Mouse (Mus musculus) retina, adult 2 months (tissue): ENCODE results near the gene Slc1a2.

ENCODE experiments used
- DNase-seq: peaks from one replicate; pipeline ENCODE4 v3.0.0-alpha.2; 2012; ENCODE audit warnings: low read depth, low spot score

The Slc1a2 gene

DNA sequence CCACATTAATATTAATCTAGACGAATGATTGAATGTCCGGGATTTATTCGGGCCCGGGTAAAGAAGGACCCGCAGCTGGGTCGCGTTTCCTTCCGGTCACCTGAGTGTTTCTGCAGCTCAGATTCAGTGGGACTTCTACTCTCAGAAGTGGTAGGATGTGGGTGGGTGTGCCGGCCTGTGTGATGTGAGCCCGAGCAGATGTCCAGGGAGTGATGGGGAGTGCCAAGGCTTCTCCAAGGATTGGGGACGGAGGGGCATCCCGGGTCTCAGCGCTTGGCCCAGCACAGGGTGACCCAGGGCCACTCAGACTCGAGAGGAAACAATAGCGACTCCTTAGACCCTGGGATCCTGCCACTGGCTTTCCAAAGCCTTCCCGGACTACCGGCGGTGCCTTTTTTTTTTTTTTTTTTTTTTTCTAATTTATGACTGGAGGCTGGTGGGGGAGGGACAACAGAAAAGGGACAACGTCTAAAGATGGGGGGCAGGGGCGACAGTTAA lies at the start of gene Slc1a2:
Gene Slc1a2 (plus strand): TSS at position 497 of the 498 bp plus-strand sequence.
- DNase-seq, result no peak

DNA sequence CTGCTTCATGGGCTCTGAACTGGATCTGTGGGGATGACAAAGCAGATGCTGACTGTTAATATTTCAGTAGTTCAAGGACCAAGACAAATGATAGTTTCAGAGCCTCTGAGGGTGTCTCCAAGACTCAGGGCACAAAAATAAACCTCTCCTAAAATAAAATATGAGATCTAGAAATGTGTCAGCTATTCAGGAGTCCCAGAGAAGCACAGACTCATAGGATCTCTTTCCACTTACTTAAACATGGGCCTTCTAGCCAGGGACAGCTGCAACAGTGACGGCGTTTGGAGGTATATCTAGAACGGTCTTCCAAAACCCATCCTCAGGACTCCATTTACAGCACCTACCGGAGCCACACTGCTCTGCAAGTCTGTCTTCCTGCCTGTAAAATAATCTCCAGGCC lies 48.0 kb upstream of the Slc1a2 start:
- no peak for DNase-seq

- no peak for DNase-seq
These were observed 41.8 kb upstream of the Slc1a2 start for GRCm38 (mm10) chr2:102616637-102617036.

DNA sequence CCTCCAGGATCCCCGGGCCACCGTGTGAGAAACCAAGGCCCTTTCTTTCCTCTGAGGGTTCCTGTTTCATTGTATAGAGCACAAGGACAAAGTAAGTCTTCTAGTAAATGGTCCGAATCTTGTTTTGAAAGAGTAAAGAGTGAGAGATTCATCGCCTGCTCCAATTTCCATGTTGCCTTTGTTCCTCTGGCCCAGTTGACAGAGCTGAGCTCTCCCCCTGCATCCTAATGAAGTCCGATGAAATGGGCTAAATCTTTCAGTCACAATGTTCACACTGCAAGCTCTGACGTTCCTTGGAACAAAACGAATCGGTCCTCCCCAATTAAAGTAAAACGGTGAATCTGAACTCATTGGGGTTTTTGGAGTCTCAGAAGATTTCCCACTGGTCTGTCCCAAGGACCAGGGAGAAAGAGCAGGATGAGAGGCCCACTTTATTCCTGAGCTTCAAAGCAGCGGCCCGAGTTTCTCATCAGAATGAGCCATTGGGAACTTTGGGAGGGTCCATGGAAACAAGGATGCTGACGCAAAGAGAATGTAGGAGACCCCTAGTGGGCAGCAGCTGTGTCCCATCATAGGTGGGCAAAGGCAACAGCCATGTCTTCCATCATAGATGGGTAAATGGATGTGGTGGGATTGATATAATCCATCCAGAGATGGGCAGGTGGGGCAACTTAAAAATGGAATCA lies 37.6 kb upstream of the Slc1a2 start:
- no peak for DNase-seq

GRCm38 (mm10) chr2:102622176-102622575 lies 36.3 kb upstream of the Slc1a2 start:
- DNase-seq, result no peak

GRCm38 (mm10) chr2:102622943-102623342 lies 35.5 kb upstream of the Slc1a2 start:
- no peak for DNase-seq

GRCm38 (mm10) chr2:102624538-102624937 lies 33.9 kb upstream of the Slc1a2 start:
- DNase-seq, result no peak

GRCm38 (mm10) chr2:102632361-102632760 lies 26.1 kb upstream of the Slc1a2 start:
- DNase-seq, result no peak

DNA sequence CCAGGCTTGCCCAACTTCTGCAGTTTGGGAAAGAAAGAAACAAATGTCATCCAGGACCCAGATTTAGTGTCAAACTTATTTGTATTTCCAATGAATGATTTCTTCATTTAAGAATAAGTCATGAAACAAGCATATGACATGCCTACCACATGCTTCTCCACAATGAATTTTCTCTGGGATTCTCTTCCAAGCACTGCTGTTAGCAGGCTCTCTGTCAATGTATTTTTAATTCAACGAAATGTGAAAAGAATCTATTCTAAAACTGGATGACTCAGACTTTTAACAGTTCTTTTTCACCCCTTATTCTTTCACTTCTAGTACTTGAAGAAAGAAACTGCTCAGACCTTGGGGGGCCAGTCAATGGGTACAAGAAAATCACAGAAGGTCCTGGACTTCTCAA lies 24.4 kb upstream of the Slc1a2 start:
- DNase-seq, result no peak

DNA sequence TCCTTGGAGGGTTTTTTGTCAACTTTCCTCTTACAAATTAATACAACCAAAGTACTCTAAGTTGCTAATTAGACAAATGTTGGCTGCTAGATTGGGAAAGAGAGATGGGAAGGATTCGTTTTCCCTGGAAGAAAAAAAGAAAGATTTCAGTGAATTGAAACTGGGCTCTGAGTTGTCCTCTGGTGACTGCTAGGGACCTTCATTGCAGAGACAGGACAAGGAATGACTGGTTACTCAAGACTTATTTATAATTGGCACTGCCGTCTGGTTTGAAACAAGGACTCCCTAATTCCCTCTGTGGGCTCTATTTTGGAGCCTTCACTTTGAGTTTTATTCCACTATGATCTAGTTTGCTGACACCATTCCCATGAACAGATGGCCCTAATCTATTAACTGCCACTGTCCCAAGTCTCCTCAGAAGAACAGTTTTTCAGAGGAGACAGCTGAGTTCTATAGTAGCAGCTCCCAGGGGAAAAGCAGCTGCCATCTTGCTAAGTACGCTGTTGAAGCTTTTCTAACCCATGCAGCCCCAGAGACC lies 22.9 kb upstream of the Slc1a2 start:
- no peak for DNase-seq

- no peak for DNase-seq
These were observed 22.3 kb upstream of the Slc1a2 start for GRCm38 (mm10) chr2:102636116-102636600.

DNA sequence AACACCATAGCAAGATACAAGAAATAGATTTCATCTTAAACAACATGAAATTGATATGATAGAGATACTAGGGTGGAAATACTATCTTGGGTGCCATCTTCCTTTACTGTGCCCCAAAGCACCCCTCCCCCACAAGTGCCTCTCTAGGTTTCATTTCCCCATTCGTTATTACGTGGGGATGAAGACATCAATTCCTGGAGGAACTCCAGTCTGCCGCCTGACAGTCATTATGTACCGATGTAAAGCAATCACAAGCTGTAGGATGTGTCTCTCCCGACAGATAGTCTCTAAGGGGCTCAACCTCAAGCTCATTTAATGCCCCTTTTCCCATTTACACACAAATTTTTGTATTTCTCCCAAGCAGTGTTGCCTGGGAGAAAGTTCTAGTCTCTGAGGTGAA lies 20.3 kb upstream of the Slc1a2 start:
- no peak for DNase-seq

DNA sequence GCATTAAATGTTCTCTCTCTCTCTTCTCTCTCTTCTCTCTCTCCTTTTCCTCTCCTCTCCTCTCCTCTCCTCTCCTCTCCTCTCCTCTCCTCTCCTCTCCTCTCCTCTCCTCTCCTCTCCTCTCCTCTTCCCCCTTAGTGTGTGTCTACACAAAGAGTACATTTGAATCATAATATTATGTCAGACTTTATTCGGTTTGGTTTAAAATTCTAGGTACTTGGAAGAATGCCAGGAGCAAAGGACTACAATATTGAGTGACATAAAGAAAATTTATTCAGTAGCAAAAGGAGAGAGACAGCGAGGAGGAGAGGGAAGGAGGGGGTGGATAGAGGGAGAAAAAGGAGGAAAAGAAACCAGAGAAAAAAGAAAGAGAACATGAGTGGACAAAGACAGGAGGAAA lies 19.8 kb upstream of the Slc1a2 start:
- no peak for DNase-seq

DNA sequence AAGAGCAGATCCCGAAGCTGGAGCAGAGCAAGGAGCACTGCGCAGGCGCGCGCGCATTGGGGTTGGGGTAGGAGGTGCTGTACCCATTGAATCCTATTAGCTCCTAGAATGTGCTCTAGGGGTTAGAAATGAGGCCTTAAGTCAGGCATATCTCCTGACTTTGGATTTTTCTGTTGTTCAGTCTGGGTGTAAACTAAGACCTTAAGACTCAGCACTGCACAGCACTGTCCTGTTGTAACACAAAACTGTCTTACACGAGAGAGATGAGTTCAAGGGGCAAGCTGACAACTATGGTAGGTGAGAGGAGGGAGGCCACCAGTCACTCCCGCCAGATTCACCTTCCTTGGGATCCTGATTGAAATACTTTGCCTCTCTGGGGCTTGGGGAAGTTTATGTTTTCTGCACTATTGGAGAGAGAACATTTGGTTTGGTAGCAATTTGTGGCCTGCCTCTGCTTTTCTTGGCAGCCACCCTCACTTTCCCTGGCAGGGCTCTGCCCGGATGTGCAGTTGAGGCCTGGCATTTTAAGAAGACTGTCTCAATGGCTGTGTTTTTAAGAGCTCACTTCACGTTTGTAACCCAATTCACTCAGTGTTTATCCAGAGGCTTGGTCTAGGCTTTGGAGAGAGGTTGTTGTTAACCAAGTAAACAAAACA lies 9.5 kb upstream of the Slc1a2 start:
- no peak for DNase-seq

DNA sequence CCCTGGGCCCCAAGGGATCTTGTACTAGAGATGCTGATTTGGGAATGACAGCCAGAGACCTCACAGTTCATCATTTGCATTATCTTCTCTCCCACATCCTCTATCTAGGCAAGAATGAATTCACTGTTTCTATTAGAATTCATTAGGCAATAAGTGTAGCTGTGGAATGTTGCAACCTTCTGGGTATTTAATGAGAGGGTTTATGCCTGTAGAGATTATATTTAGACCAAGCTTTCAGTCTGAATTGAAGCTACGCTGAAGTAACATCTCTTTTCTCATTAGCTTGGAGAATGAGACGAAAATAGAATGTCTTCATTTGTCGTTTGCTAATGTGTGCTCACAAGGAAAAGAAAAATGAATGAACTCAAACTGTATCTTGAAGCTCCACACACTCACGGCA lies 8.1 kb upstream of the Slc1a2 start:
- DNase-seq, result no peak

DNA sequence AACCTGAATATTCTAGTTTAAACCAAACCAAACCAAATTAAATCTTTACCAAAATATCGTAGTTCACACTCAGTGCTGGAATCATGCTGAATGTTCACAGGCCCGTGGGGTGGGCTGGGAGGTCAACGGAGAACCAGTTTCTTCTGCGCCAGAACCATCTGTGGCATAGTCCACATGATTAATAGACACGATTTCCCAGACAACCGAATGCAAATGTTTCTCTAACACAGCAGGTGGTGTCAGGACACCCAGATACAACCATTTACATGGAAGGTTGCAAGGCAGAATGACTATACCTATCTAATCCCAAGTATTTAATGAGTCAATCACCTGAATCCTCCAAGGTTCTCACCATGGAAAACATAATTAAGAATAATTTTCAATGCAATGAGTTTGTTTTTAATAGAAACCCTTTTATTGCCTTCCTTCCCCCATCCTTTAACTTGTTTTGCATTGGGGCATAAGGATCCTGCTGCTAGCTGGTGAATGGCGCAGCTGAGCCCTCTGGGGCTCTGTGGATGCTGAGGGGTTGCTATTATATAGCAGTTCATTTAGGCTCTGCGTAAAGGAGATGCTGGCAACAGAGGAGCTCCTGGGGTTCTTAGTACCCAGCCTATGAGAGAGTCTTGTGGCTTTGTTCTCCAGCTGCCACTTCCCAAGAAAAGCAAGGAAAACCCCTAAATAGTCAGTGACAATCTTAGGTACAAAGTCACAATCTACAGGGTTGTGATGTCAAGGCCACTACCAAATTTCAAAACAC lies 2.3 kb upstream of the Slc1a2 start:
- DNase-seq, result no peak

- DNase-seq, result no peak
These were observed 733 bp upstream of the Slc1a2 start for GRCm38 (mm10) chr2:102657726-102658125.

- peak; percentile 78 for DNase-seq
These were observed 432 bp downstream of the Slc1a2 start for GRCm38 (mm10) chr2:102658661-102659520.

GRCm38 (mm10) chr2:102659521-102659830 lies 1.0 kb downstream of the Slc1a2 start:
- DNase-seq, result peak; percentile 51

DNA sequence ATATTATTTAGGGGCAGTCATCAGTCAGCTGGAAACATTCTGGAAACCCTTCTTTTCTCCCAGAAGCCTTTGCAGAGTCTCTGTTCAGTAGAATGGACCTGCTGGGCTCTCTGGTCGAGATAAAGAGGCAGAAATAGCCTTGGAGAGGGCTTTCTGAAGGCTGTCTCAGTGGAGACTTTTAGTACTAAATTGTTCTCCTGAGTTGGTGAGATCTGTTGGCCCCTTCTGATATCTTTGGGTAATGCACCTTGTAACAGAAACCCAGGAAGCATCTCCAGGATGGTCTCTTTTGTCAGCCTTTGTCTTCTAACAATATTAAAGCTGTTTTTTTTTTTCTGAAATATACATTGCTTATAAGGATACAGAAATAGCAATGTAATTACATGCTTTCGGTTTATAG lies 2.6 kb downstream of the Slc1a2 start:
- DNase-seq, result no peak

DNA sequence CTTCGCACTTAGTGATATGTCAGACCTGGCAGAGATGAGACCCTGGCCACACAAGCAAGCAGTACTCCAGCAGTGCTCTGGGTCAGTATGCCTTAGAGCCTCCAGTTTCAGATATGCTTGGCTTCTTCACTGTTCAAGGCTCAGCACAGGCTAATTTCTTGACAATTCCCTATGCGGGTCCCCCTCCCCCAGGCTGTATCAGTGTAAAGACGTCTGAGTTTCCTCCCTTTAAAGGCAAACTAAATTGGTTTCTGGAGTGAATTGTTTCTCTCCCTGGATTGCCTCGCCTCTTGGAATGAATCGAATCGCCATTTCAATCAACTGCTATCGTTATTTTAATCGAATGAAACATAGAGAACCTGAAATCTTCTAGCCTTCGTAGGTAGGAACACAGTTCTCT lies 4.5 kb downstream of the Slc1a2 start:
- no peak for DNase-seq
